In the genomic region with DNA sequence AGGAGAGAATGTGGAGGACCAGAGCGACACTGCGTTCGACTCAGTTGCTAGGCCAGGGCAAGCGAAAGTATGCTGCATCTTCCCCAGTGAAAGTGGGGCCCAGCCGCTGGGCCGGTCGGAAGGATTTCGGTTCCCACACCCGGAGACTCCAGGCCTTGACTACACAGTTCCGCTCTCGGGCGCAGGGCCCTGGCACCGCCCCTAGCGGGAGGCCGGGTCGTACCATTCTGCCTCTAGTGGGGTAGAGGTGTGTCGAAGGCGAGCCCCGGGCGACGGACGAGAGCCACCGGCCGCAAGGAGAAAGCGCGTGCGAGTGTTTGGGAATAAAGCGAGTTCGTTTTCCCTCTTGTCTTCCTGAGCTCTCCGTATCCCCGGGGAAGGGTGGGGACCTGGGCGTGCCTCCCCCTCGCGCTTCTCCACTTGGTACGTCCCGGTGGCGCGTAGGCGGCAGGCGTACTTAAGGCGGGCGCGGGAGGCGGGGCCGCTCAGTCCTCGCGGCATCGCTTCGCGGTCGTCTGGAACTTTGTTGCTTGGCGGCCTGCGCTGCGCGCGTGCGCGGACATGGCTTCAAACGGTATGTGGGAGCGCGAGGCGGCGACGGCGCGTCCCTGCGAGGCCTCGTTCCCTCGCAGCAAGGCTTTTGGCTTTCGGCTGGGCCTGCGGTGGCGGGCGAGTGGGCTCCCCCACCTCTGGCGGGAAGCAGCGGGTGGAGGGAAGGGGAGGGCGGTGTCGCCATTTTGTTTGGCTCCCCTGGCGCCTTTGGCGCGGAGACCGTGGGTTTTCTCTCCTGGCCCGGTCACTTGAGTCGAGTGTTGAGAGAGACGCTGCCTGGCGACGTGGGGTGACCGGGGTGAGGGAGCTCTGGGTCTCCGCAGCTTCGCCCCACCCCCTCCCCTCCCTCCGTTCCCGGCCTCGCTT, we compare ENCODE assay signal across 8 mouse cellular contexts. TPM values are rescaled to one million over a fixed set of nuclear protein-coding genes. Genes with fewer than 3 reads are reported as not detected.
DNase-seq lines count a peak whose midpoint lies in the region; ATAC-seq lines count a peak whose summit lies in the region.

A gene (plus strand): TSS at position 454 of the 918 bp plus-strand sequence.

- H3K4me2 ChIP-seq in heart, embryonic 13.5 days = peak within 1 kb of the TSS; percentile 85
- H3K4me2 ChIP-seq in liver, embryonic 12.5 days = peak within 1 kb of the TSS; percentile 81
- H3K4me2 ChIP-seq in stomach, embryonic 15.5 days = peak within 1 kb of the TSS; percentile 79

- H3K9me3 ChIP-seq in heart, embryonic 13.5 days = no peaks in the 10 kb centered on the region
- H3K9me3 ChIP-seq in liver, embryonic 12.5 days (replicated peaks) = no peaks in the 10 kb centered on the region
- no peaks in the 10 kb centered on the region for H3K9me3 ChIP-seq in stomach, embryonic 15.5 days

- peak; percentile 89 for ATAC-seq in erythroid progenitor cell, adult 5-6 weeks (replicated peaks; ENCODE audit: low FRiP score, poor library complexity, severe bottlenecking)
- peak; percentile 91 for ATAC-seq in heart, embryonic 13.5 days (ENCODE audit: extremely low read depth, insufficient number of reproducible peaks, low FRiP score, low TSS enrichment)
- ATAC-seq in liver, embryonic 12.5 days = peak; percentile 93
- ATAC-seq in stomach, embryonic 15.5 days (ENCODE audit: insufficient read depth, low FRiP score, low read depth) = peak; percentile 94

- whole genome bisulfite sequencing in heart, embryonic 13.5 days = under 1% methylated on average over 92 of the region's 92 CpGs
- under 1% methylated on average over 92 of the region's 92 CpGs for WGBS in liver, embryonic 12.5 days (ENCODE audit: insufficient replicate concordance)
- WGBS in stomach, embryonic 15.5 days = under 1% methylated on average over 90 of the region's 92 CpGs

- H3K4me3 ChIP-seq in heart, embryonic 13.5 days = peak within 1 kb of the TSS; percentile 86
- H3K4me3 ChIP-seq in liver, embryonic 12.5 days = peak within 1 kb of the TSS; percentile 85
- peak within 1 kb of the TSS; percentile 67 for H3K4me3 ChIP-seq in stomach, embryonic 15.5 days (replicated peaks)

- DNase-seq in CD4-positive helper T cell, adult 2 months (ENCODE audit: low read depth, low spot score) = peak; percentile 95
- DNase-seq in brain, embryonic 18.5 days (ENCODE audit: low read depth, low spot score) = peak; percentile 87
- peak; percentile 97 for DNase-seq in kidney, postnatal 10 days
- peak; percentile 97 for DNase-seq in natural killer cell, adult 2 months (ENCODE audit: low spot score in 2 of 2)

- peaks cover 26% of the 10 kb centered on the region for H3K4me1 ChIP-seq in heart, embryonic 13.5 days
- H3K4me1 ChIP-seq in liver, embryonic 12.5 days = peaks cover 33% of the 10 kb centered on the region
- H3K4me1 ChIP-seq in stomach, embryonic 15.5 days = peaks cover 6% of the 10 kb centered on the region

- H3K9ac ChIP-seq in heart, embryonic 13.5 days = peak within 1 kb of the TSS; percentile 97
- peak within 1 kb of the TSS; percentile 92 for H3K9ac ChIP-seq in liver, embryonic 12.5 days
- H3K9ac ChIP-seq in stomach, embryonic 15.5 days = peak within 1 kb of the TSS; percentile 91

- peak within 1 kb of the TSS; percentile 97 for H3K27ac ChIP-seq in heart, embryonic 13.5 days (replicated peaks)
- H3K27ac ChIP-seq in liver, embryonic 12.5 days = peak within 1 kb of the TSS; percentile 93
- peak within 1 kb of the TSS; percentile 90 for H3K27ac ChIP-seq in stomach, embryonic 15.5 days

- H3K27me3 ChIP-seq in heart, embryonic 13.5 days (replicated peaks) = no peaks in the 10 kb centered on the region
- no peaks in the 10 kb centered on the region for H3K27me3 ChIP-seq in liver, embryonic 12.5 days (replicated peaks)
- H3K27me3 ChIP-seq in stomach, embryonic 15.5 days (replicated peaks) = no peaks in the 10 kb centered on the region

- H3K36me3 ChIP-seq in heart, embryonic 13.5 days = peaks cover 34% of the 10 kb centered on the region
- H3K36me3 ChIP-seq in liver, embryonic 12.5 days = peaks cover 34% of the 10 kb centered on the region
- H3K36me3 ChIP-seq in stomach, embryonic 15.5 days = peaks cover 19% of the 10 kb centered on the region

RNA-seq across cellular contexts. Expression of the gene that starts here (rescaled TPM):
- total RNA-seq in erythroid progenitor cell, adult 5-6 weeks (2015; ENCODE audit: low replicate concordance) = 125 and 187 TPM in 2 replicates
- 81.2 and 118 TPM in 2 replicates for total RNA-seq in erythroid progenitor cell, adult 5-6 weeks (2017; ENCODE audit: low replicate concordance)
- polyA plus RNA-seq in heart, embryonic 13.5 days (2015; fragmentation: Nextera tagmentation; extraction: Ambion mirVana) = 310 and 313 TPM in 2 replicates
- polyA plus RNA-seq in liver, embryonic 12.5 days (2016; fragmentation: Nextera tagmentation; extraction: Ambion mirVana) = 217 and 225 TPM in 2 replicates
- polyA plus RNA-seq in stomach, embryonic 15.5 days (2015; fragmentation: Nextera tagmentation; extraction: Ambion mirVana) = 367 and 393 TPM in 2 replicates

Comparison
In these comparisons a context has a peak if more than half of its experiments do, and no peak if none do; other contexts are left out.
1. Peak in every context shown above with its lines: DNase-seq, ATAC-seq, H3K4me3 ChIP-seq and H3K27ac ChIP-seq.